Mouse (Mus musculus) right cerebral cortex, adult 2 months (tissue): Measurements from ENCODE around the gene Ablim1.

ENCODE experiments used
- DNase-seq, 2 experiments: peaks; one replicate each; pipeline ENCODE4 v3.0.0; 2021 to 2022; ENCODE audit warnings: low spot score in 2 of 2

The Ablim1 gene

GRCm38 (mm10) chr19:57264296-57264947, 50.3 kb downstream of the Ablim1 start:
- no peak for DNase-seq

- DNase-seq, result no peak
Observed at GRCm38 (mm10) chr19:57257801-57258200, 56.9 kb downstream of the Ablim1 start.

- DNase-seq, result no peak
Observed at GRCm38 (mm10) chr19:57256666-57257065, 58.1 kb downstream of the Ablim1 start.

GRCm38 (mm10) chr19:57255157-57255556, 59.6 kb downstream of the Ablim1 start:
- no peak for DNase-seq

GRCm38 (mm10) chr19:57252692-57253448, 61.8 kb downstream of the Ablim1 start:
- DNase-seq, result no peak

GRCm38 (mm10) chr19:57248781-57249180, 65.9 kb downstream of the Ablim1 start:
- no peak for DNase-seq

- DNase-seq, result no peak
Observed at GRCm38 (mm10) chr19:57247221-57247620, 67.5 kb downstream of the Ablim1 start.

GRCm38 (mm10) chr19:57244281-57244680, 70.4 kb downstream of the Ablim1 start:
- DNase-seq, result no peak

GRCm38 (mm10) chr19:57243606-57244005, 71.1 kb downstream of the Ablim1 start:
- DNase-seq, result no peak

- no peak for DNase-seq
Observed at GRCm38 (mm10) chr19:57243191-57243590, 71.5 kb downstream of the Ablim1 start.

GRCm38 (mm10) chr19:57241363-57242192, 73.1 kb downstream of the Ablim1 start:
- no peak for DNase-seq

- DNase-seq, result no peak
Observed at GRCm38 (mm10) chr19:57240259-57240658, 74.5 kb downstream of the Ablim1 start.

- DNase-seq, result peak; percentile 77 to 82
Observed at GRCm38 (mm10) chr19:57239176-57239784, 75.4 kb downstream of the Ablim1 start.

GRCm38 (mm10) chr19:57238461-57238860, 76.3 kb downstream of the Ablim1 start:
- DNase-seq, result peak; percentile 29 to 44

- DNase-seq, result no peak
Observed at GRCm38 (mm10) chr19:57237534-57237933, 77.2 kb downstream of the Ablim1 start.

GRCm38 (mm10) chr19:57236647-57237046, 78.1 kb downstream of the Ablim1 start:
- DNase-seq, result peak; percentile 57 to 61

GRCm38 (mm10) chr19:57235931-57236330, 78.8 kb downstream of the Ablim1 start:
- no peak for DNase-seq

- DNase-seq, result no peak
Observed at GRCm38 (mm10) chr19:57230996-57231395, 83.7 kb downstream of the Ablim1 start.

- DNase-seq, result no peak
Observed at GRCm38 (mm10) chr19:57229161-57229560, 85.6 kb downstream of the Ablim1 start.

GRCm38 (mm10) chr19:57228576-57228975, 86.1 kb downstream of the Ablim1 start:
- no peak for DNase-seq

GRCm38 (mm10) chr19:57224390-57224789, 90.3 kb downstream of the Ablim1 start:
- no peak for DNase-seq

- DNase-seq, result no peak
Observed at GRCm38 (mm10) chr19:57223686-57224085, 91.0 kb downstream of the Ablim1 start.
